Mouse (Mus musculus) bone marrow, adult 2 months (tissue): ENCODE measurements around the gene Cldn7.
A peak's percentile ranks its signal among the peaks of the same experiment; 100 is the strongest.

Source experiments
- CTCF ChIP-seq: fragments of 200-500 bp; IDR thresholded peaks from 2 replicates; pipeline ENCODE4 v1.5.1; 2011; ENCODE audit warnings: low read length, control low read depth; ENCODE audit not compliant: control insufficient read depth, insufficient read depth
- POLR2A ChIP-seq: fragments of 200-500 bp; IDR thresholded peaks from 2 replicates; pipeline ENCODE4 v1.6.1; 2011; ENCODE audit warnings: low read depth, mild to moderate bottlenecking, control low read depth, low read length, borderline replicate concordance; ENCODE audit not compliant: control insufficient read depth

- TF ChIP-seq CTCF (0 out of 2 replicates have a peak, but pooled peaks have one; percentile 20), POLR2A (no peak)
Measured at GRCm38 (mm10) chr11:69952274-69952673, 12.3 kb upstream of the Cldn7 start.
